Mouse (Mus musculus) lung, embryonic 16.5 days (tissue): ENCODE results near the gene Gm49368. TPM values are rescaled to one million over a fixed set of nuclear protein-coding genes. Genes with fewer than 3 reads are reported as not detected.
"Not testable (repeated sequence)": the region's sequence is repeated elsewhere in the genome, so short reads cannot be mapped to it uniquely, and the experiment has no call there.

Experiments
- ATAC-seq: fragments of 200-750 bp; cut with Nextera tagmentation; 2 replicates; pipeline ENCODE4 v1.8.0; 2017; ENCODE audit warnings: low read depth, mild to moderate bottlenecking, moderate library complexity
- H3K27ac ChIP-seq: fragments of 300-500 bp; sonication (generic); 2 replicates; pipeline ENCODE4 v1.5.1; 2014; ENCODE audit warnings: mild to moderate bottlenecking, control low read depth, low read length
- H3K27me3 ChIP-seq: fragments of 300-500 bp; sonication (generic); 2 replicates; pipeline ENCODE4 v1.6.1; 2014; ENCODE audit warnings: low read depth, low read length, mixed read lengths; ENCODE audit not compliant: control insufficient read depth, insufficient read depth
- H3K36me3 ChIP-seq: fragments of 300-500 bp; sonication (generic); 2 replicates; pipeline ENCODE4 v1.6.1; 2014; ENCODE audit warnings: low read length; ENCODE audit not compliant: control insufficient read depth, insufficient read depth
- H3K4me1 ChIP-seq: fragments of 300-500 bp; sonication (generic); replicated peaks from 2 replicates; pipeline ENCODE4 v1.6.1; 2014; ENCODE audit warnings: low read length, mixed read lengths; ENCODE audit not compliant: control insufficient read depth, insufficient read depth
- H3K4me2 ChIP-seq: fragments of 300-500 bp; sonication (generic); 2 replicates; pipeline ENCODE4 v1.6.1; 2014; ENCODE audit warnings: low read depth, low read length, control low read depth
- H3K4me3 ChIP-seq: fragments of 300-500 bp; sonication (generic); 2 replicates; pipeline ENCODE4 v1.5.1; 2014; ENCODE audit warnings: mild to moderate bottlenecking, low read length, control low read depth
- H3K9ac ChIP-seq: fragments of 300-500 bp; sonication (generic); 2 replicates; pipeline ENCODE4 v1.6.1; 2014; ENCODE audit warnings: low read length, control low read depth
- H3K9me3 ChIP-seq: fragments of 300-500 bp; sonication (generic); 2 replicates; pipeline ENCODE4 v1.6.1; 2016; ENCODE audit warnings: low read length; ENCODE audit not compliant: control insufficient read depth
- WGBS: fragments of 180-500 bp; shearing (Covaris S2); extraction: QIAGEN DNeasy Blood & Tissue Kit; methylation state at CpG from one replicate; pipeline ENCODE4 v1.1.7; 2014; 5-methylcytosine and 5-hydroxymethylcytosine counted together
- polyA plus RNA-seq: library from polyadenylated mRNA; unstranded; fragments of >200 nt; fragmentation: Nextera tagmentation; extraction: Ambion mirVana; gene quantifications from 2 replicates; pipeline ENCODE4 v1.2.1, GENCODE M21; 2015

The Gm49368 gene
- polyA plus RNA-seq, 1 experiment from 2014 or later: not detected

DNA sequence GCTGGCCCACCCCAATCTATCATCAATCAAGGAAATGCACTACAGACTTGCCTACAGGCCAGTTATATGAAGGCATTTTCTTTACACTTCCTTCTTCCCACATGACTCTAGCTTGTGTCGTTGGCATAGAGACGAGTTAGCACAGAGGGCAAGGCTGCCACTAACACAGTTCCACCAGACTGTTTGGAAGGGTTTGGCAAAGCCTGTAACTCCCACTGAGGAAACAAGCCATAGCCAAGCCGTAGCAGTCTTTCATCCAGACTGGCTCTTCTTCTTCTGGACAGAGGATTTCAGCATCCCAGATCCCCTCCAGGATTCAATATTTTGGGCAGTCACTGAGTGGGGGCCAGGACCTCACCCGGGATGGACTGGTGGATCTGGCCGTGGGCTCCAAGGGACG lies 77.1 kb downstream of the Gm49368 start:
- H3K36me3 ChIP-seq: no peaks in the 10 kb centered on the region
- H3K4me2 ChIP-seq: no peak overlapping the region
- no peaks in the 10 kb centered on the region for H3K27me3 ChIP-seq
- ATAC-seq: no peak
- WGBS: 86% methylated on average over 6 of the region's 6 CpGs
- no peak overlapping the region for H3K9ac ChIP-seq
- no peaks in the 10 kb centered on the region for H3K4me1 ChIP-seq
- no peak overlapping the region for H3K27ac ChIP-seq
- H3K4me3 ChIP-seq: no peak overlapping the region
- H3K9me3 ChIP-seq: no peaks in the 10 kb centered on the region

DNA sequence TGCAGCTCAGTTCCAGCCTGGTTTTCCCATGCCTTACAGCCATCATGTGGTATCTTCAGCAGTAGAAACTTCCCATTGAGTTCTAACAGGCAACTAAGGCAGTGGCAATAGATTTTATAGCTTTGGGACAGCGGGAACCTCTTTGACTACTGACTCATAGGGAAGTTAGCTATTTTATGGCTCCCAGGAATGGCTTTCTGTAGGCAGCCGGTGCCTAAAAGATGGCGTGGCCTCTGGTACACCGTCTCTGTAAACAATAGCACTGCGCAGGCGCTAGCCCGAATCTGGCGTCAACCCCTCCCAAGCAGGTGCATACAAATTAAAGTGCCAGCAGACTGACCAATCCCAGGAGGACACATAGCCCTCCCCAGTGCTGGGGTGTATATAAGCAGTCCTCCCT lies 88.5 kb downstream of the Gm49368 start:
- Histone ChIP-seq H3K4me2 (no peak overlapping the region), H3K9me3 (no peaks in the 10 kb centered on the region), H3K4me1 (no peaks in the 10 kb centered on the region), H3K9ac (no peak overlapping the region), H3K27ac (no peak overlapping the region), H3K27me3 (no peaks in the 10 kb centered on the region), H3K36me3 (no peaks in the 10 kb centered on the region), H3K4me3 (no peak overlapping the region)
- ATAC-seq: no peak
- WGBS: 85% methylated on average over 8 of the region's 8 CpGs

DNA sequence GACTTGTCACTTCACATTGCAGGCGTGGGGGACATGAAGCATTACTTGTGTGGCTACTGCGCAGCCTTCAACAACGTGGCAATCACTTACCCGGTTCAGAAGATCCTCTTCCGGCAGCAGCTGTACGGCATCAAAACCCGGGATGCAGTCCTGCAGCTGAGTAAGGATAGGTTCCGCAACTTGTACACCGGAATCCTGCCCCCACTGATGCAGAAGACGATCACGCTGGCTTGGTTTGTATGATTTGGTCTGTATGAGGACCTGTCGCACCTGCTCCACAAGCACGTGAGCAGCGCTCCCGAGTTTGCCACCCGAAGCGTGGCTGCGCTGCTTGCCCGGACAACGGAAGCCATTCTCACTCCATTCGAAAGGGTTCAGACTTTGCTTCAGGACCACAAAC lies 91.6 kb downstream of the Gm49368 start, which contains the start of gene Itgad:
Gene Itgad, plus strand, starts transcription at position 301 of the 400 bp plus-strand sequence.
- H3K36me3 ChIP-seq: no peaks in the 10 kb centered on the region
- 0 out of 2 replicates have a peak within 1 kb of the TSS, but pooled peaks have one; percentile 29 for H3K4me2 ChIP-seq
- no peak within 1 kb of the TSS for H3K4me3 ChIP-seq
- WGBS: 83% methylated on average over 21 of the region's 21 CpGs
- no peak within 1 kb of the TSS for H3K27ac ChIP-seq
- no peaks in the 10 kb centered on the region for H3K27me3 ChIP-seq
- no peak for ATAC-seq
- no peaks in the 10 kb centered on the region for H3K9me3 ChIP-seq
- H3K4me1 ChIP-seq: no peaks in the 10 kb centered on the region
- H3K9ac ChIP-seq: no peak within 1 kb of the TSS

DNA sequence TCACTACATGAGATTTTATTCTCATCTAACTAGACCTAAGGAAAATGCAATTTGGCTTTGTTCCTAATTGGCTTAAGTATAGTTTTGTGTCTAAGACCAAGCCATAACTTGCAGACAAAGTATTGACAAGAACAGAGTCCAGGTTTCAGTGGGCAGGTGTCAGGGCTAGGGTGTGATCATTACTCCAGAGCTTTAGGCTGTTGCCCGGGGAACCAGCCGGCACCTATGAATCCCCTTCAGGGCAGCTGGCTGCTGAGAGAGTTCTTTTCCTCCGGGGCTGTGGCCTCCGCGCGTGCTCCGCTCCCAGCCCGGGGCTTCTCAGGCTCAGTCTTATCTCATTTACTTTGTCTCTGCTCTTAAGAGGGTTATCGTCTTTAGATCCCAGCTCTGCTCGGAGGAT lies 92.4 kb downstream of the Gm49368 start:
- Histone ChIP-seq H3K27ac (no peak overlapping the region), H3K4me1 (no peaks in the 10 kb centered on the region), H3K4me2 (0 out of 2 replicates have a peak overlapping the region, but pooled peaks have one; percentile 29), H3K9me3 (no peaks in the 10 kb centered on the region), H3K4me3 (no peak overlapping the region), H3K9ac (no peak overlapping the region), H3K36me3 (no peaks in the 10 kb centered on the region), H3K27me3 (no peaks in the 10 kb centered on the region)
- 29% methylated on average over 10 of the region's 10 CpGs for WGBS
- ATAC-seq: no peak

DNA sequence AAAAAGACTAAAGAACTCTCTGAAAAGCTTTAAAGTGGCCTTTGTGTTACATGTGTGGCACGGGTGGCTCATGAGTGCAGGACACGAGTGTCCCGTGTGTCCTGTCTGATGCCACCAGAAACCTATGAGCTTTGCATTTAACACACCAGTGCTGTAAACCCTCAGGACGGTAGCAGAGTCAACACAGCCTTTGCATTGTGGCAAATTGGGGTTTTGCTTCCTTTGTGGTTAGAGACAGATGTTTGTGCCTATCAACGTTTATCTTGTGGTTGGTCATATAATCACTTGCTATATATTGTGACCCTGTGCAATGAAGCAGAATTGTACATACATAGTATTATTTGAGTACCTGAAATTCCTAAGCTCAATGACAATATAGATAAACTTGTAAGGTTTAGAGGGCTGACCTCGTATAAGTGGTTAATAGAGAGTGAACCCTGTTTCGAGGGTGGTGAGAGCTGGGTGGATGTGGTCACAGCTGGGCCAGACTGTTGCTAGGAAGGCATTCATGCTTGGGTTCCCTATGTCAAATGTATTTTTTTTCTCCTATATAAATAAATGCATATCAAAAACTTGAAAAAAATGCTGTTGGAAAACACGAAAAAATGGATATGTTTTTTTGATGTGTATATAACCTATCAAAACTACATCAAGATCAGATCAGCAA lies 96.3 kb downstream of the Gm49368 start:
- H3K4me2 ChIP-seq, H3K9me3 ChIP-seq, H3K36me3 ChIP-seq, ATAC-seq, H3K4me3 ChIP-seq, H3K27me3 ChIP-seq, H3K4me1 ChIP-seq, H3K9ac ChIP-seq, H3K27ac ChIP-seq: not testable (repeated sequence)
- 63% methylated on average over 7 of the region's 8 CpGs for WGBS

DNA sequence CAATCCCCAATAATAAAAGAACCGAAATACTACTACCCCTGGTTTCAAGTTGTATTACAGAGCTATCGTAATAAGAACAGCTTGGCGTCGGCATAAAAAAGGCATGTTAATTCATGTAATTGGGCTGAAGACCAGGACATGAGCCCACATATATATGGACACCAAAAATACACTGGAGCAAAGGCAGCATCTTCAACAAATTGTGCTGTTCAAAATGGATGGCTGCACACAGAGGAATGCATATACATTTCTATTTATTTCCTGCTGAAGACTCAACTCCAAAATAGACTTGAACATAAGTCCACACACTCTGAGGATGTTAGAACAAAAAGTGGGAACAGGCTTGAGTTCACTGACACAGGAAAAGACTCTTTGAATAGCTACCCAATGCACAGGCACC lies 101.5 kb downstream of the Gm49368 start:
- no peak overlapping the region for H3K4me3 ChIP-seq
- H3K9me3 ChIP-seq: no peaks in the 10 kb centered on the region
- H3K4me2 ChIP-seq: no peak overlapping the region
- ATAC-seq: no peak
- no peaks in the 10 kb centered on the region for H3K4me1 ChIP-seq
- WGBS: 91% methylated on average over 4 of the region's 4 CpGs
- no peak overlapping the region for H3K9ac ChIP-seq
- no peaks in the 10 kb centered on the region for H3K36me3 ChIP-seq
- no peak overlapping the region for H3K27ac ChIP-seq
- H3K27me3 ChIP-seq: no peaks in the 10 kb centered on the region

DNA sequence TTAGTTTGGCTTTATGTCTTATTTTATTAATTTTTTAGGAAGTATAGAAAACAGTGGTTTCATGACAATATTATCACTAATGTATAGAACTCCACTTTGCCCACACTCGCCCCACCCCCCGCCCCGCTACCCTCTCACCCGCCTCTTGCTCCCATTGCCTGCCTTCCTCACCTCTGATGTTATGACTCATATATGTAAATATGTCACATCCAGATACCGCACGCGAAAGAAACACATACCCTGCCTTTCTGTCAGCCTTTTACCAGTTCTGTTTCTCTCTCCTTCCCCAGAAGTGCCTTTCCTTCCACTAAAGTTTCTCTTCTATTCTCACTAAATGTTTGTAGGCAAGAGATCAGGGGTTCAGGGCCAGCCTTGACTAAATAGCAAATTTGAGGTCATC lies 103.9 kb downstream of the Gm49368 start:
- H3K4me2 ChIP-seq: no peak overlapping the region
- no peaks in the 10 kb centered on the region for H3K36me3 ChIP-seq
- no peaks in the 10 kb centered on the region for H3K27me3 ChIP-seq
- H3K4me3 ChIP-seq: no peak overlapping the region
- no peak overlapping the region for H3K27ac ChIP-seq
- no peaks in the 10 kb centered on the region for H3K9me3 ChIP-seq
- no peak for ATAC-seq
- H3K4me1 ChIP-seq: no peaks in the 10 kb centered on the region
- WGBS: 61% methylated on average over 7 of the region's 7 CpGs
- no peak overlapping the region for H3K9ac ChIP-seq

DNA sequence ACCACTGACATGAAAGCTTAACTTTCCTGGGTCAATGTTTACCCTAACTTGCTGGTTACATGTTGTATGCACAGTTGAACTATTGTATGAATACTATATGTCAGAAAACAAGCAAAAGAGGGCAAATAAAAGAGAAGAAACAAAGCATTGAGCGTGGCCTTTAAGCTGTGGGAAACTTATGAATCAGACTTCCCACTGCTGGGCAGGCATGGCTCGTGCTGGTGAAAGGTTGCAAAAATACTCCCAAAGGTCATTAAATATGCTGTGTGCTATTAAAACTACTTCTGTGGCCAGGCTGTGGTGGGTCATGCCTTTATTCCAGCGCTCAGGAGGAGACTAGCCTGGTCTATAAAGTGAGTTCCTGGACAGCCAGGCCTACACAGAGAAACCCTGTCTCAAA lies 107.5 kb downstream of the Gm49368 start:
- no peak overlapping the region for H3K27ac ChIP-seq

More for the DNA sequence above, 107.5 kb downstream of the Gm49368 start:
- Histone ChIP-seq H3K4me1 (no peaks in the 10 kb centered on the region), H3K4me2 (no peak overlapping the region), H3K9me3 (no peaks in the 10 kb centered on the region), H3K9ac (no peak overlapping the region), H3K27me3 (no peaks in the 10 kb centered on the region), H3K4me3 (no peak overlapping the region), H3K36me3 (no peaks in the 10 kb centered on the region)
- 69% methylated on average over 3 of the region's 3 CpGs for WGBS
- ATAC-seq: no peak
